Mouse (Mus musculus) cerebellum, adult 2 months (tissue): ENCODE measurements around the gene Kcnh1.

Source experiments
- CTCF ChIP-seq: fragments of 200-500 bp; IDR thresholded peaks from 2 replicates; pipeline ENCODE4 v1.5.1; 2011; ENCODE audit warnings: low read depth, mild to moderate bottlenecking, control low read depth, low read length, moderate library complexity, borderline replicate concordance; ENCODE audit not compliant: insufficient read depth
- POLR2A ChIP-seq: fragments of 200-500 bp; IDR thresholded peaks from 2 replicates; pipeline ENCODE4 v1.6.1; 2011; ENCODE audit warnings: low read length, control low read depth, borderline replicate concordance; ENCODE audit not compliant: insufficient read depth

- TF ChIP-seq CTCF (no peak), POLR2A (no peak)
Measured at GRCm38 (mm10) chr1:192284950-192285349, 94.4 kb downstream of the Kcnh1 start.
